Mouse (Mus musculus): ENCODE data around the gene Chuk. TPM values are rescaled to one million over a fixed set of nuclear protein-coding genes. Genes with fewer than 3 reads are reported as not detected.
A peak's percentile ranks its signal among the peaks of the same experiment; 100 is the strongest.

The Chuk gene
- polyA plus RNA-seq (2016; fragmentation: Nextera tagmentation; extraction: Ambion mirVana), result 65.8 and 66.9 TPM in 2 replicates

- Histone ChIP-seq H3K36me3 (peaks cover 22% of the 10 kb centered on the region), H3K27ac (replicated peaks) (peak within 1 kb of the TSS; percentile 73), H3K4me3 (peak within 1 kb of the TSS; percentile 92), H3K9me3 (no peaks in the 10 kb centered on the region), H3K9ac (replicated peaks) (peak within 1 kb of the TSS; percentile 98), H3K27me3 (no peaks in the 10 kb centered on the region), H3K4me2 (replicated peaks) (peak within 1 kb of the TSS; percentile 90), H3K4me1 (peaks cover 22% of the 10 kb centered on the region)
- 1% methylated on average over 67 of the region's 67 CpGs for WGBS
- peak; percentile 98 for ATAC-seq (ENCODE audit: low FRiP score, low read depth)
Observed at GRCm38 (mm10) chr19:44106831-44107660, at the start of gene Chuk. Gene Chuk (minus strand): TSS chr19:44107480.

- Histone ChIP-seq H3K27ac (replicated peaks) (no peak overlapping the region), H3K36me3 (no peaks in the 10 kb centered on the region), H3K27me3 (peaks cover 16% of the 10 kb centered on the region; the same call in 1 of the 2 replicates), H3K4me1 (no peaks in the 10 kb centered on the region), H3K9me3 (no peaks in the 10 kb centered on the region), H3K4me3 (no peak overlapping the region), H3K4me2 (replicated peaks) (no peak overlapping the region), H3K9ac (replicated peaks) (no peak overlapping the region)
- no peak for ATAC-seq (ENCODE audit: low FRiP score, low read depth)
- WGBS, result 95% methylated on average over 10 of the region's 10 CpGs
Observed at GRCm38 (mm10) chr19:44157005-44157404, 49.7 kb upstream of the Chuk start.

- no peak for ATAC-seq (ENCODE audit: low FRiP score, low read depth)
- 92% methylated on average over 5 of the region's 5 CpGs for WGBS
Observed at GRCm38 (mm10) chr19:44153781-44154180, 46.5 kb upstream of the Chuk start.

GRCm38 (mm10) chr19:44148991-44149390 lies 41.7 kb upstream of the Chuk start:
- peaks cover 26% of the 10 kb centered on the region for H3K27me3 ChIP-seq
- H3K4me3 ChIP-seq, result no peak overlapping the region
- H3K4me1 ChIP-seq, result peaks cover 8% of the 10 kb centered on the region

More at GRCm38 (mm10) chr19:44153781-44154180, 46.5 kb upstream of the Chuk start:
- no peaks in the 10 kb centered on the region for H3K9me3 ChIP-seq
- no peaks in the 10 kb centered on the region for H3K36me3 ChIP-seq
- peaks cover 23% of the 10 kb centered on the region for H3K27me3 ChIP-seq
- no peaks in the 10 kb centered on the region for H3K4me1 ChIP-seq
- H3K9ac ChIP-seq (replicated peaks), result no peak overlapping the region
- H3K4me2 ChIP-seq (replicated peaks), result no peak overlapping the region
- no peak overlapping the region for H3K4me3 ChIP-seq
- H3K27ac ChIP-seq (replicated peaks), result no peak overlapping the region

GRCm38 (mm10) chr19:44148345-44148744 lies 41.1 kb upstream of the Chuk start:
- ATAC-seq (ENCODE audit: low FRiP score, low read depth), result no peak

More at GRCm38 (mm10) chr19:44148991-44149390, 41.7 kb upstream of the Chuk start:
- Histone ChIP-seq H3K36me3 (peaks cover 3% of the 10 kb centered on the region), H3K9ac (replicated peaks) (no peak overlapping the region), H3K9me3 (no peaks in the 10 kb centered on the region), H3K27ac (replicated peaks) (no peak overlapping the region), H3K4me2 (replicated peaks) (no peak overlapping the region)
- ATAC-seq (ENCODE audit: low FRiP score, low read depth), result no peak
- 82% methylated on average over 2 of the region's 2 CpGs for WGBS

GRCm38 (mm10) chr19:44146951-44147350 lies 39.7 kb upstream of the Chuk start:
- Histone ChIP-seq H3K9ac (replicated peaks) (no peak overlapping the region), H3K27ac (replicated peaks) (no peak overlapping the region), H3K36me3 (peaks cover 21% of the 10 kb centered on the region), H3K4me3 (no peak overlapping the region), H3K9me3 (no peaks in the 10 kb centered on the region), H3K4me2 (replicated peaks) (no peak overlapping the region), H3K27me3 (peaks cover 18% of the 10 kb centered on the region), H3K4me1 (peaks cover 8% of the 10 kb centered on the region)
- ATAC-seq (ENCODE audit: low FRiP score, low read depth), result no peak
- 93% methylated on average over 8 of the region's 8 CpGs for WGBS

More at GRCm38 (mm10) chr19:44148345-44148744, 41.1 kb upstream of the Chuk start:
- Histone ChIP-seq H3K27me3 (peaks cover 26% of the 10 kb centered on the region), H3K36me3 (peaks cover 8% of the 10 kb centered on the region), H3K4me1 (peaks cover 8% of the 10 kb centered on the region), H3K27ac (replicated peaks) (no peak overlapping the region), H3K4me3 (no peak overlapping the region), H3K9me3 (no peaks in the 10 kb centered on the region), H3K9ac (replicated peaks) (no peak overlapping the region), H3K4me2 (replicated peaks) (no peak overlapping the region)
- WGBS, result 39% methylated on average over 2 of the region's 2 CpGs

GRCm38 (mm10) chr19:44146568-44146879 lies 39.2 kb upstream of the Chuk start:
- H3K9me3 ChIP-seq, result no peaks in the 10 kb centered on the region
- peak; percentile 34; the same call in 1 of the 2 replicates for ATAC-seq (ENCODE audit: low FRiP score, low read depth)
- H3K36me3 ChIP-seq, result peaks cover 26% of the 10 kb centered on the region
- peak overlapping the region; percentile 77 for H3K4me2 ChIP-seq (replicated peaks)
- H3K27me3 ChIP-seq, result peaks cover 17% of the 10 kb centered on the region
- peaks cover 8% of the 10 kb centered on the region for H3K4me1 ChIP-seq
- peak overlapping the region; percentile 80 for H3K4me3 ChIP-seq
- H3K27ac ChIP-seq (replicated peaks), result 0 out of 2 replicates have a peak overlapping the region, but pooled peaks have one; percentile 42
- 68% methylated on average over 9 of the region's 9 CpGs for WGBS
- H3K9ac ChIP-seq (replicated peaks), result peak overlapping the region; percentile 79; the same call in 1 of the 2 replicates

- H3K36me3 ChIP-seq, result peaks cover 32% of the 10 kb centered on the region
- H3K4me3 ChIP-seq, result peak within 1 kb of the TSS; percentile 80
- WGBS, result 3% methylated on average over 46 of the region's 46 CpGs
- H3K9ac ChIP-seq (replicated peaks), result peak within 1 kb of the TSS; percentile 79
- H3K4me2 ChIP-seq (replicated peaks), result peak within 1 kb of the TSS; percentile 77
- H3K4me1 ChIP-seq, result peaks cover 8% of the 10 kb centered on the region
- H3K27ac ChIP-seq (replicated peaks), result peak within 1 kb of the TSS; percentile 42; the same call in 1 of the 2 replicates
- H3K9me3 ChIP-seq, result no peaks in the 10 kb centered on the region
- peaks cover 17% of the 10 kb centered on the region for H3K27me3 ChIP-seq
- peak; percentile 83 for ATAC-seq (ENCODE audit: low FRiP score, low read depth)
Observed at GRCm38 (mm10) chr19:44145702-44146567, 38.7 kb upstream of the Chuk start, which contains the start of gene Bloc1s2. Gene Bloc1s2 (minus strand): TSS chr19:44146446.

- no peak overlapping the region for H3K4me2 ChIP-seq (replicated peaks)
- no peak overlapping the region for H3K9ac ChIP-seq (replicated peaks)
- H3K9me3 ChIP-seq, result no peaks in the 10 kb centered on the region
- 90% methylated on average over 9 of the region's 9 CpGs for WGBS
- ATAC-seq (ENCODE audit: low FRiP score, low read depth), result no peak
- H3K27ac ChIP-seq (replicated peaks), result no peak overlapping the region
- no peak overlapping the region for H3K4me3 ChIP-seq
- peaks cover 8% of the 10 kb centered on the region for H3K4me1 ChIP-seq
- peaks cover 15% of the 10 kb centered on the region for H3K27me3 ChIP-seq
- H3K36me3 ChIP-seq, result peaks cover 43% of the 10 kb centered on the region
Observed at GRCm38 (mm10) chr19:44144366-44144765, 37.1 kb upstream of the Chuk start.

- Histone ChIP-seq H3K27ac (replicated peaks) (peak overlapping the region; percentile 92; the same call in 1 of the 2 replicates), H3K9ac (replicated peaks) (no peak overlapping the region), H3K27me3 (no peaks in the 10 kb centered on the region), H3K4me1 (peaks cover 7% of the 10 kb centered on the region), H3K4me2 (replicated peaks) (peak overlapping the region; percentile 54), H3K4me3 (peak overlapping the region; percentile 79), H3K36me3 (peaks cover 34% of the 10 kb centered on the region), H3K9me3 (no peaks in the 10 kb centered on the region)
- 22% methylated on average over 7 of the region's 7 CpGs for WGBS
- no peak for ATAC-seq (ENCODE audit: low FRiP score, low read depth)
Observed at GRCm38 (mm10) chr19:44135960-44136485, 28.7 kb upstream of the Chuk start.

GRCm38 (mm10) chr19:44135072-44135959 lies 28.0 kb upstream of the Chuk start, which contains the start of gene Cwf19l1:
Gene Cwf19l1 (minus strand): TSS chr19:44135876.
- Histone ChIP-seq H3K9me3 (no peaks in the 10 kb centered on the region), H3K4me3 (peak within 1 kb of the TSS; percentile 79), H3K27ac (replicated peaks) (peak within 1 kb of the TSS; percentile 92), H3K4me2 (replicated peaks) (peak within 1 kb of the TSS; percentile 78), H3K36me3 (peaks cover 36% of the 10 kb centered on the region), H3K4me1 (peaks cover 7% of the 10 kb centered on the region), H3K27me3 (no peaks in the 10 kb centered on the region), H3K9ac (replicated peaks) (peak within 1 kb of the TSS; percentile 70)
- ATAC-seq (ENCODE audit: low FRiP score, low read depth), result peak; percentile 84
- WGBS, result under 1% methylated on average over 45 of the region's 45 CpGs
